Mouse (Mus musculus): ENCODE results near the gene Arih1. TPM values are rescaled to one million over a fixed set of nuclear protein-coding genes. Genes with fewer than 3 reads are reported as not detected.
A peak's percentile ranks its signal among the peaks of the same experiment; 100 is the strongest.
"Not testable (repeated sequence)": the region's sequence is repeated elsewhere in the genome, so short reads cannot be mapped to it uniquely, and the experiment has no call there.

The Arih1 gene
- polyA plus RNA-seq, 1 experiment from 2014 or later = 5.2 TPM

DNA sequence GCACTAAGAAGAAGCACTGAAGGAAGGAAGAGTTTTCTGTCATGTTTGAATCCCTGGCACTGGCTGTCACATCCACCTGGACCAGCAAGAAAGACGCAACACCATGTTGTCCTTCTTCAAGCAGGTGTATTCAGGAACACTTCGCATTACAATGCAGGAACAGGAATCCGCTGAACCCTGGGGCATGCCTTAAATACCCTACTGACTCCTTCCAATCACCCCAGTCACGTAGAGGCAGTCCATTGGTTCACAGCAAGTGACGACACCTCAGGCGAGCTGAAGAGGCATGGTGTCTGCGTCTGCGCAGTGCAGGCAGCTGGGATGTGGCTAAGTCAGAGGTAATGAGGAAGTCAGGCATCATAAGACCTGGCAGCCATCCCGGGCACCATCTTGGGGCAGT, 116.8 kb downstream of the Arih1 start:
- no peak overlapping the region for H3K27ac ChIP-seq
- ATAC-seq (ENCODE audit: low read depth) (no peak), DNase-seq (no peak)
- no peaks in the 10 kb centered on the region for H3K27me3 ChIP-seq
- 72% methylated on average over 9 of the region's 9 CpGs for WGBS (ENCODE audit: insufficient replicate concordance)
- H3K4me2 ChIP-seq = no peak overlapping the region
- no peaks in the 10 kb centered on the region for H3K4me1 ChIP-seq (replicated peaks)
- H3K9ac ChIP-seq = no peak overlapping the region
- no peaks in the 10 kb centered on the region for H3K36me3 ChIP-seq
- peaks cover 28% of the 10 kb centered on the region for H3K9me3 ChIP-seq (replicated peaks)
- H3K4me3 ChIP-seq (replicated peaks) = no peak overlapping the region

GRCm38 (mm10) chr9:59369220-59369619, 117.2 kb downstream of the Arih1 start:
- 42% methylated on average over 5 of the region's 5 CpGs for WGBS (ENCODE audit: insufficient replicate concordance)
- peaks cover 25% of the 10 kb centered on the region for H3K9me3 ChIP-seq (replicated peaks)

GRCm38 (mm10) chr9:59360487-59360886, 125.9 kb downstream of the Arih1 start:
- not testable (repeated sequence) for H3K27me3 ChIP-seq; ATAC-seq (ENCODE audit: low read depth); H3K4me3 ChIP-seq (replicated peaks); H3K9me3 ChIP-seq (replicated peaks); H3K36me3 ChIP-seq; H3K4me1 ChIP-seq (replicated peaks); H3K27ac ChIP-seq; DNase-seq; H3K9ac ChIP-seq; H3K4me2 ChIP-seq
- 56% methylated on average over 2 of the region's 3 CpGs for WGBS (ENCODE audit: insufficient replicate concordance)

More at GRCm38 (mm10) chr9:59369220-59369619, 117.2 kb downstream of the Arih1 start:
- Histone ChIP-seq H3K27ac (no peak overlapping the region), H3K4me2 (no peak overlapping the region), H3K36me3 (no peaks in the 10 kb centered on the region), H3K9ac (no peak overlapping the region), H3K4me3 (replicated peaks) (no peak overlapping the region), H3K27me3 (no peaks in the 10 kb centered on the region), H3K4me1 (replicated peaks) (no peaks in the 10 kb centered on the region)
- DNase-seq = no peak
- no peak for ATAC-seq (ENCODE audit: low read depth)

DNA sequence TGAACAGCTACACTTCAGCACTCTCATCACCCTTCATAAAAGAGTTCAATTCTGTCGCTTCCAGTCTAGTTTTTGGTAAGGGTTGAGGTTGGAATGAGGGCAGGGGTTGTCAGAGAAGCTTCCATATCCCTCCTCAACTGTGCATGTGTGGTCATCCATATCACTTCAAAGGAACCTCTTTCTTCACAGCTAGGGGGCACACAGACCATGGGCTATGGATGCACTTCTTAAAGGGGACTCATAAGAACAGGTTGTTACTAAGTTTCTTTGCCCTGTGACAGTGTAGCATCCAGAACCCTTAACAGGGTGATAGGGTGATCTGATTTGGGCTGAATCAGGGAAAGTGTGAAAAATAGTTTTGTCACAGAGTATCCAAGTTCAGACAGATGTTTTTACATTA, 128.4 kb downstream of the Arih1 start:
- H3K36me3 ChIP-seq; H3K4me3 ChIP-seq (replicated peaks); ATAC-seq (ENCODE audit: low read depth); H3K4me1 ChIP-seq (replicated peaks); DNase-seq; H3K4me2 ChIP-seq; H3K27ac ChIP-seq; H3K27me3 ChIP-seq; H3K9me3 ChIP-seq (replicated peaks); H3K9ac ChIP-seq: not testable (repeated sequence)
- WGBS (ENCODE audit: insufficient replicate concordance) = 34% methylated on average over 1 of the region's 1 CpGs

DNA sequence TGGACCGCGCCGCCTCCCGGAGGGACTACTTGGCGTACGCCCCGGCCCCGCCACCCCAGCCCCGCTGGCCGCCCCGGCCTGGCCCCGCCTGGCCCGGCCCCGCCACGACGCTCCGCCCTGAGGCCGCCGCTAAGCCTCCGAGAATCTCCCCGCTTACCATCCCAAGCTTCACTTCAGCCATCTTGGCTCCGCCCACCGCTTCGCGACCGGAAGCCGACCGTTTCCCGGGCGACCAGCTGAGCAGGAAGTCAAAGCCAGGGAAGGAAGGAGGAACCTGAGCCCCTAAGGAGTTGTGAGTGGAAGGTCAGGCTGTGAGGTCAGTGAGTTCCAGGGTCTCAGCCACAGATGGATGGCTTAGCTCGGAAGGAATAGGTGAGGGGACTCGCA, 133.2 kb downstream of the Arih1 start, which contains the start of gene Bbs4:
TSS of gene Bbs4 (minus strand) at position 256 of the 387 bp plus-strand sequence.
- H3K27ac ChIP-seq = peak within 1 kb of the TSS; percentile 68
- WGBS (ENCODE audit: insufficient replicate concordance) = under 1% methylated on average over 32 of the region's 32 CpGs
- H3K4me1 ChIP-seq (replicated peaks) = peaks cover 10% of the 10 kb centered on the region
- H3K9me3 ChIP-seq (replicated peaks) = no peaks in the 10 kb centered on the region
- peak; percentile 91 for DNase-seq
- no peaks in the 10 kb centered on the region for H3K36me3 ChIP-seq
- peak; percentile 100 for ATAC-seq (ENCODE audit: low read depth)
- peak within 1 kb of the TSS; percentile 70 for H3K4me3 ChIP-seq (replicated peaks)
- peak within 1 kb of the TSS; percentile 80 for H3K4me2 ChIP-seq
- peak within 1 kb of the TSS; percentile 78 for H3K9ac ChIP-seq
- H3K27me3 ChIP-seq = no peaks in the 10 kb centered on the region

DNA sequence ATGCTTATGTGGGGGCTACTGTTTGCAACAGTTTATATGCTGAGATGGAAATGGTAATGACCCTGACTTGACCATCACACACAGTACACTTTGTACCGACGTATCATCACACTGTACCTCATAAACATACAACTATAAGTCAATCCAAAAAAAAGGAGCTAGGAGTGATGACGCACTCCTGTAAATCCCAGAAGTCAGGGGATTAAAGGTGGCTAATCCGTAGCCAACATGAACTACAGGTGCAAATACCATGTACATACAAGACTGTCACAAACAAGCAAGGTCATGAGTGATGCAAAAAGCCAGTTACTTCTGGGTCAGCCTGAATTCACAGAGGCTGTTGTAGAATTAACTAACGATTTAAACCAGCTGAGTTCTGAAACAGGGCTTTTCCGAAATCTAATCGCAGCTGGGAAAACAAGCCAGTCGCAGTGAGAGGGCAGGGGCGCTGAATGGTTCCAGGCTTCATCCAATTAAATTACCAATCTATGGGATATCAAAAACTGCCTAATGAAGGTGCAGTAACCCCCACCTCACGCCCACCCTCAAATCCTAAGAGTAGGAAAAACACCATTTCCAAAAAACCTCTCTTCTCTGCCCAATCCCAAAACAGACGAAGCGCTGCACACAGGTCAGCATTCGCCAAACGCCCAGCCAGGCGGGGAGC, 133.7 kb downstream of the Arih1 start:
- ATAC-seq (ENCODE audit: low read depth) (peak; percentile 8; the same call in 1 of the 2 replicates), DNase-seq (no peak)

DNA sequence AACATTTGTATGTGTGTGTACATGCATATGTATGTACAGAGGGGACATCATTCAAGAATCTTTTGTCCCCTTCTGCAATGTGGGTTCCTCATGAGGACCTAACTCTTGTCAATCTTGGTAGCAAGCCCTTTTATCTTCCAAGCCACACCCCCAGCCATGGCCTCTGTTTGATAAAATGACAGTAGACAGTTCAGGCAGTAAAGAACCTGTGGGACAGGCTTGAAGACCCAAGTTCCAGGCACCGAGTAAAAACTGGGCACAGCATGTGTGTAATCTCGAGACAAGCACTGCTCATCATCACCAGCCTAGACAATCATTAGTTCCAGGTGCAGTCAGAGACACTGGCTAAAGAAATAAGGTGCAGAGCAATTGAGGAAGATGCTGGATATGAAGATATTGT, 140.2 kb downstream of the Arih1 start:
- Histone ChIP-seq H3K4me1 (replicated peaks) (peaks cover 7% of the 10 kb centered on the region), H3K4me2 (no peak overlapping the region), H3K9me3 (replicated peaks) (no peaks in the 10 kb centered on the region), H3K9ac (no peak overlapping the region), H3K27ac (no peak overlapping the region), H3K4me3 (replicated peaks) (no peak overlapping the region), H3K27me3 (no peaks in the 10 kb centered on the region), H3K36me3 (peaks cover 2% of the 10 kb centered on the region; the same call in 1 of the 2 replicates)
- DNase-seq (peak; percentile 6), ATAC-seq (ENCODE audit: low read depth) (peak; percentile 45; the same call in 1 of the 2 replicates)
- WGBS (ENCODE audit: insufficient replicate concordance) = 17% methylated on average over 2 of the region's 2 CpGs

More for the DNA sequence above, 133.7 kb downstream of the Arih1 start:
- peak overlapping the region; percentile 68 for H3K27ac ChIP-seq
- WGBS (ENCODE audit: insufficient replicate concordance) = 20% methylated on average over 15 of the region's 15 CpGs
- H3K27me3 ChIP-seq = no peaks in the 10 kb centered on the region
- no peaks in the 10 kb centered on the region for H3K36me3 ChIP-seq
- H3K4me3 ChIP-seq (replicated peaks) = peak overlapping the region; percentile 70
- peak overlapping the region; percentile 78 for H3K9ac ChIP-seq
- H3K4me1 ChIP-seq (replicated peaks) = peaks cover 10% of the 10 kb centered on the region
- no peaks in the 10 kb centered on the region for H3K9me3 ChIP-seq (replicated peaks)
- peak overlapping the region; percentile 80 for H3K4me2 ChIP-seq

- H3K9ac ChIP-seq = no peak overlapping the region
- no peaks in the 10 kb centered on the region for H3K27me3 ChIP-seq
- H3K4me3 ChIP-seq (replicated peaks) = no peak overlapping the region
- 62% methylated on average over 9 of the region's 9 CpGs for WGBS (ENCODE audit: insufficient replicate concordance)
- H3K4me2 ChIP-seq = no peak overlapping the region
- H3K27ac ChIP-seq = no peak overlapping the region
- no peak for ATAC-seq (ENCODE audit: low read depth)
- H3K4me1 ChIP-seq (replicated peaks) = peaks cover 12% of the 10 kb centered on the region
- peak; percentile 26 for DNase-seq
- no peaks in the 10 kb centered on the region for H3K9me3 ChIP-seq (replicated peaks)
- peaks cover 2% of the 10 kb centered on the region; the same call in 1 of the 2 replicates for H3K36me3 ChIP-seq
These were observed 146.4 kb downstream of the Arih1 start for GRCm38 (mm10) chr9:59340002-59340401.

- peaks cover 12% of the 10 kb centered on the region for H3K4me1 ChIP-seq (replicated peaks)
- H3K27me3 ChIP-seq = no peaks in the 10 kb centered on the region
- H3K4me3 ChIP-seq (replicated peaks) = no peak overlapping the region
- no peak overlapping the region for H3K4me2 ChIP-seq
- ATAC-seq (ENCODE audit: low read depth) (no peak), DNase-seq (no peak)
- H3K9me3 ChIP-seq (replicated peaks) = no peaks in the 10 kb centered on the region
- WGBS (ENCODE audit: insufficient replicate concordance) = 85% methylated on average over 5 of the region's 5 CpGs
- peaks cover 2% of the 10 kb centered on the region; the same call in 1 of the 2 replicates for H3K36me3 ChIP-seq
- H3K9ac ChIP-seq = no peak overlapping the region
- no peak overlapping the region for H3K27ac ChIP-seq
These were observed 147.3 kb downstream of the Arih1 start for GRCm38 (mm10) chr9:59339107-59339506.

DNA sequence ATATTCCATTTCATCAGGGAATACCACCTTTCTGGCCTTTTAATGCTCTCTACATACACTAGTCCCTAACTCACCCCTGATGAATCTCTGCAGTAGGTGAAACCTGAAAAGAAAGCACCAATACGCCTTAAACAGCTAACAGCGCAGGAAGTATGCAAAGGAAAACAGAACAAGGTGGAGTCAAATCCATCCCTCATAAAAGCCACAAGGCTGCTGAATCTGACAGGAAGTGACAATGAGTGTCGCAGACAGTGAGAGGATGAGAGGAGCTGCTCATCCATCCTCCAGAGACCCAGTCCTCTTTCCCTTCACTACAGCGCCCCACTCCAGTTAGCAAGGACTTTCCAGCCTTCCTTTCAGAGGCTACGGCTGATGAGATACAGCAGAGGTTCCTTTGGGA, 148.0 kb downstream of the Arih1 start:
- Histone ChIP-seq H3K9ac (no peak overlapping the region), H3K9me3 (replicated peaks) (no peaks in the 10 kb centered on the region), H3K27ac (no peak overlapping the region), H3K36me3 (peaks cover 2% of the 10 kb centered on the region; the same call in 1 of the 2 replicates), H3K4me2 (no peak overlapping the region), H3K4me3 (replicated peaks) (no peak overlapping the region), H3K4me1 (replicated peaks) (peaks cover 12% of the 10 kb centered on the region), H3K27me3 (no peaks in the 10 kb centered on the region)
- ATAC-seq (ENCODE audit: low read depth) (no peak), DNase-seq (no peak)
- 72% methylated on average over 5 of the region's 5 CpGs for WGBS (ENCODE audit: insufficient replicate concordance)

All from liver, embryonic 13.5 days (tissue).